Comparison of ENCODE assay signal across 8 mouse cellular contexts in genomic region chr17:46282483-46283123, GRCm38 (mm10). TPM values are rescaled to one million over a fixed set of nuclear protein-coding genes. Genes with fewer than 3 reads are reported as not detected.
DNase-seq lines count a peak whose midpoint lies in the region; ATAC-seq and TF ChIP-seq lines count a peak whose summit lies in the region.

Gene Tjap1 (minus strand): TSS chr17:46283026.

- H3K27me3 ChIP-seq in hindbrain, embryonic 14.5 days (ENCODE audit: control insufficient read depth, insufficient read depth, low read length): no peaks in the 10 kb centered on the region

- ATAC-seq in activated CD4-positive, CD25-positive, alpha-beta regulatory T cell, adult 4 months: peak; percentile 88
- ATAC-seq in hindbrain, embryonic 14.5 days (ENCODE audit: low FRiP score): peak; percentile 97
- ATAC-seq in megakaryocyte, adult 5-6 weeks (ENCODE audit: poor library complexity, severe bottlenecking): peak; percentile 99

- WGBS in hindbrain, embryonic 14.5 days: under 1% methylated on average over 37 of the region's 37 CpGs

- peak within 1 kb of the TSS; percentile 71 for H3K9ac ChIP-seq in hindbrain, embryonic 14.5 days

- peaks cover 12% of the 10 kb centered on the region for H3K4me1 ChIP-seq in hindbrain, embryonic 14.5 days (replicated peaks; ENCODE audit: control insufficient read depth, insufficient read depth, low read length)

- H3K4me2 ChIP-seq in hindbrain, embryonic 14.5 days (replicated peaks): peak within 1 kb of the TSS; percentile 95

- peaks cover 10% of the 10 kb centered on the region for H3K36me3 ChIP-seq in hindbrain, embryonic 14.5 days (replicated peaks; ENCODE audit: control insufficient read depth, insufficient read depth)

- no peaks in the 10 kb centered on the region for H3K9me3 ChIP-seq in hindbrain, embryonic 14.5 days (ENCODE audit: control insufficient read depth, low read length)

- H3K4me3 ChIP-seq in hindbrain, embryonic 14.5 days (replicated peaks; ENCODE audit: low read length): peak within 1 kb of the TSS; percentile 65
- peak within 1 kb of the TSS; percentile 72 for H3K4me3 ChIP-seq in left cerebral cortex, adult 2 months

- intact Hi-C loops in left cerebral cortex, adult 2 months (cut with DNase I): loop anchor here (2.0 kb wide), 1 partner anchor 14 kb away; the partner anchor contains the start of gene Dlk2

- peak within 1 kb of the TSS; percentile 66 for H3K27ac ChIP-seq in hindbrain, embryonic 14.5 days
- peak within 1 kb of the TSS; percentile 66 for H3K27ac ChIP-seq in left cerebral cortex, adult 2 months

- TF ChIP-seq CTCF in left cerebral cortex, adult 2 months (IDR thresholded peaks at IDR 0.05): no peak

- DNase-seq in cerebellum, postnatal 36 days: peak; percentile 82 to 92
- DNase-seq in frontal cortex, postnatal 36 days (ENCODE audit: low spot score in 2 of 2): peak; percentile 72 to 78
- DNase-seq in hindbrain, embryonic 14.5 days (ENCODE audit: low spot score): peak; percentile 89
- DNase-seq in left cerebral cortex, adult 2 months (ENCODE audit: extremely low spot score in 1 of 2, low spot score in 2 of 2): peak; percentile 82 to 86
- DNase-seq in right cerebral cortex, adult 18-20 months: peak; percentile 86
- peak; percentile 61 for DNase-seq in urinary bladder, postnatal 10 days (ENCODE audit: low spot score)

RNA-seq across cellular contexts. Expression of gene Tjap1, which starts in this region (rescaled TPM):
- 10 to 100 TPM; 22.5 to 24.1 TPM for polyA plus RNA-seq in activated CD4-positive, CD25-positive, alpha-beta regulatory T cell, adult 4 months (2017; shearing (Covaris generic))
- polyA plus RNA-seq in hindbrain, embryonic 14.5 days (2014; fragmentation: Nextera tagmentation; extraction: Ambion mirVana): 22.3 and 25.8 TPM in 2 replicates
- total RNA-seq in left cerebral cortex, adult 2 months (2021): 10 to 100 TPM; 38.4 to 60.3 TPM
- 5.4 and 9.9 TPM in 2 replicates for total RNA-seq in megakaryocyte, adult 5-6 weeks (2015)
- 9.8 and 15.7 TPM in 2 replicates for total RNA-seq in megakaryocyte, adult 5-6 weeks (2017)

Comparison
In these comparisons a context has a peak if more than half of its experiments do, and no peak if none do; other contexts are left out.
1. Peak in every context shown above with its lines: DNase-seq, ATAC-seq, H3K4me3 ChIP-seq and H3K27ac ChIP-seq.